Mouse (Mus musculus) skeletal muscle tissue, postnatal 0 days (tissue): ENCODE data around the gene Anp32a. TPM values are rescaled to one million over a fixed set of nuclear protein-coding genes. Genes with fewer than 3 reads are reported as not detected.

Experiments
- polyA plus RNA-seq: library from polyadenylated mRNA; unstranded; fragments of >200 nt; fragmentation: Nextera tagmentation; extraction: Ambion mirVana; gene quantifications from 2 replicates; pipeline ENCODE4 v1.2.1, GENCODE M21; 2015

Gene Anp32a
- 37.2 and 49.6 TPM in 2 replicates for polyA plus RNA-seq

GRCm38 (mm10) chr9:62341123-62341486 is at the start of gene Anp32a:
Anp32a (plus strand) TSS chr9:62341293.

Other genes with a start within 250 kb of the Anp32a start
- 9.3 and 11.5 TPM in 2 replicates for gene Glce, start 218.6 kb upstream of the Anp32a start, polyA plus RNA-seq
- not detected in 2 replicates for gene Spesp1, start 59.1 kb upstream of the Anp32a start, polyA plus RNA-seq
- gene Coro2b, start 195.8 kb downstream of the Anp32a start, polyA plus RNA-seq = 5.1 and 5.8 TPM in 2 replicates